Mouse (Mus musculus): ENCODE results near the gene Gdf15. TPM values are rescaled to one million over a fixed set of nuclear protein-coding genes. Genes with fewer than 3 reads are reported as not detected.

The Gdf15 gene
- polyA plus RNA-seq, 1 experiment from 2014 or later: 0.15 TPM

GRCm38 (mm10) chr8:70674109-70674508 lies 41.9 kb upstream of the Gdf15 start:
- WGBS: 86% methylated on average over 3 of the region's 3 CpGs
- 0 out of 2 replicates have a peak, but pooled peaks have one; percentile 4 for ATAC-seq (ENCODE audit: insufficient number of reproducible peaks, low FRiP score, low TSS enrichment, low read depth)

GRCm38 (mm10) chr8:70673079-70673856 lies 41.0 kb upstream of the Gdf15 start, which contains the start of gene Lsm4:
TSS of gene Lsm4 (plus strand) at chr8:70673248.
- H3K27me3 ChIP-seq (ENCODE audit: control insufficient read depth, insufficient read depth, low read length): no peaks in the 10 kb centered on the region
- peak; percentile 100 for DNase-seq (ENCODE audit: low spot score)

More at GRCm38 (mm10) chr8:70674109-70674508, 41.9 kb upstream of the Gdf15 start:
- Histone ChIP-seq H3K4me3 (ENCODE audit: low read depth, low read length) (peak overlapping the region; percentile 66), H3K27ac (replicated peaks; ENCODE audit: low read depth, low read length) (peak overlapping the region; percentile 92), H3K9ac (ENCODE audit: low read length) (peak overlapping the region; percentile 87), H3K4me2 (ENCODE audit: low read depth, severe bottlenecking) (peak overlapping the region; percentile 66), H3K27me3 (ENCODE audit: control insufficient read depth, insufficient read depth, low read length) (no peaks in the 10 kb centered on the region), H3K36me3 (ENCODE audit: control insufficient read depth, insufficient read depth, low read length) (peaks cover 12% of the 10 kb centered on the region), H3K9me3 (ENCODE audit: control insufficient read depth, low read length) (no peaks in the 10 kb centered on the region), H3K4me1 (ENCODE audit: control insufficient read depth, insufficient read depth, low read length) (peaks cover 12% of the 10 kb centered on the region)
- DNase-seq (ENCODE audit: low spot score): no peak

GRCm38 (mm10) chr8:70672325-70673078 lies 40.2 kb upstream of the Gdf15 start:
- H3K9ac ChIP-seq (ENCODE audit: low read length): peak overlapping the region; percentile 70
- peak; percentile 45; the same call in 1 of the 2 replicates for ATAC-seq (ENCODE audit: insufficient number of reproducible peaks, low FRiP score, low TSS enrichment, low read depth)
- no peaks in the 10 kb centered on the region for H3K27me3 ChIP-seq (ENCODE audit: control insufficient read depth, insufficient read depth, low read length)
- peak; percentile 46 for DNase-seq (ENCODE audit: low spot score)
- H3K9me3 ChIP-seq (ENCODE audit: control insufficient read depth, low read length): no peaks in the 10 kb centered on the region
- H3K27ac ChIP-seq (replicated peaks; ENCODE audit: low read depth, low read length): peak overlapping the region; percentile 59; the same call in 1 of the 2 replicates
- WGBS: 40% methylated on average over 19 of the region's 19 CpGs
- H3K36me3 ChIP-seq (ENCODE audit: control insufficient read depth, insufficient read depth, low read length): no peaks in the 10 kb centered on the region
- peak overlapping the region; percentile 66 for H3K4me3 ChIP-seq (ENCODE audit: low read depth, low read length)
- H3K4me2 ChIP-seq (ENCODE audit: low read depth, severe bottlenecking): peak overlapping the region; percentile 43; the same call in 1 of the 2 replicates
- H3K4me1 ChIP-seq (ENCODE audit: control insufficient read depth, insufficient read depth, low read length): peaks cover 12% of the 10 kb centered on the region

More at GRCm38 (mm10) chr8:70673079-70673856, 41.0 kb upstream of the Gdf15 start, which contains the start of gene Lsm4:
- ATAC-seq (ENCODE audit: insufficient number of reproducible peaks, low FRiP score, low TSS enrichment, low read depth): peak; percentile 96
- H3K9ac ChIP-seq (ENCODE audit: low read length): peak within 1 kb of the TSS; percentile 87
- peak within 1 kb of the TSS; percentile 92 for H3K27ac ChIP-seq (replicated peaks; ENCODE audit: low read depth, low read length)
- peaks cover 6% of the 10 kb centered on the region for H3K36me3 ChIP-seq (ENCODE audit: control insufficient read depth, insufficient read depth, low read length)
- peaks cover 12% of the 10 kb centered on the region for H3K4me1 ChIP-seq (ENCODE audit: control insufficient read depth, insufficient read depth, low read length)
- H3K9me3 ChIP-seq (ENCODE audit: control insufficient read depth, low read length): no peaks in the 10 kb centered on the region
- WGBS: under 1% methylated on average over 60 of the region's 60 CpGs
- peak within 1 kb of the TSS; percentile 66 for H3K4me3 ChIP-seq (ENCODE audit: low read depth, low read length)
- H3K4me2 ChIP-seq (ENCODE audit: low read depth, severe bottlenecking): peak within 1 kb of the TSS; percentile 66

GRCm38 (mm10) chr8:70671615-70672324 lies 39.5 kb upstream of the Gdf15 start:
- H3K4me2 ChIP-seq (ENCODE audit: low read depth, severe bottlenecking): 0 out of 2 replicates have a peak overlapping the region, but pooled peaks have one; percentile 43
- no peak overlapping the region for H3K9ac ChIP-seq (ENCODE audit: low read length)
- no peaks in the 10 kb centered on the region for H3K9me3 ChIP-seq (ENCODE audit: control insufficient read depth, low read length)
- H3K4me3 ChIP-seq (ENCODE audit: low read depth, low read length): no peak overlapping the region
- H3K4me1 ChIP-seq (ENCODE audit: control insufficient read depth, insufficient read depth, low read length): peaks cover 12% of the 10 kb centered on the region
- DNase-seq (ENCODE audit: low spot score): no peak
- no peak overlapping the region; the same call in 1 of the 2 replicates for H3K27ac ChIP-seq (replicated peaks; ENCODE audit: low read depth, low read length)
- no peaks in the 10 kb centered on the region for H3K36me3 ChIP-seq (ENCODE audit: control insufficient read depth, insufficient read depth, low read length)
- whole genome bisulfite sequencing: 69% methylated on average over 10 of the region's 10 CpGs
- no peaks in the 10 kb centered on the region for H3K27me3 ChIP-seq (ENCODE audit: control insufficient read depth, insufficient read depth, low read length)
- no peak for ATAC-seq (ENCODE audit: insufficient number of reproducible peaks, low FRiP score, low TSS enrichment, low read depth)

- DNase-seq (ENCODE audit: low spot score) (no peak), ATAC-seq (ENCODE audit: insufficient number of reproducible peaks, low FRiP score, low TSS enrichment, low read depth) (no peak)
- WGBS: 75% methylated on average over 5 of the region's 5 CpGs
- Histone ChIP-seq H3K4me1 (ENCODE audit: control insufficient read depth, insufficient read depth, low read length) (no peaks in the 10 kb centered on the region), H3K9ac (ENCODE audit: low read length) (no peak overlapping the region), H3K27ac (replicated peaks; ENCODE audit: low read depth, low read length) (0 out of 2 replicates have a peak overlapping the region, but pooled peaks have one; percentile 21), H3K27me3 (ENCODE audit: control insufficient read depth, insufficient read depth, low read length) (no peaks in the 10 kb centered on the region), H3K4me3 (ENCODE audit: low read depth, low read length) (no peak overlapping the region), H3K36me3 (ENCODE audit: control insufficient read depth, insufficient read depth, low read length) (no peaks in the 10 kb centered on the region), H3K4me2 (ENCODE audit: low read depth, severe bottlenecking) (no peak overlapping the region), H3K9me3 (ENCODE audit: control insufficient read depth, low read length) (no peaks in the 10 kb centered on the region)
These were observed 34.8 kb upstream of the Gdf15 start for GRCm38 (mm10) chr8:70667071-70667470.

GRCm38 (mm10) chr8:70665599-70665998 lies 33.3 kb upstream of the Gdf15 start:
- Histone ChIP-seq H3K4me2 (ENCODE audit: low read depth, severe bottlenecking) (no peak overlapping the region), H3K27me3 (ENCODE audit: control insufficient read depth, insufficient read depth, low read length) (no peaks in the 10 kb centered on the region), H3K9me3 (ENCODE audit: control insufficient read depth, low read length) (no peaks in the 10 kb centered on the region), H3K36me3 (ENCODE audit: control insufficient read depth, insufficient read depth, low read length) (no peaks in the 10 kb centered on the region), H3K9ac (ENCODE audit: low read length) (no peak overlapping the region), H3K4me1 (ENCODE audit: control insufficient read depth, insufficient read depth, low read length) (no peaks in the 10 kb centered on the region), H3K27ac (replicated peaks; ENCODE audit: low read depth, low read length) (no peak overlapping the region), H3K4me3 (ENCODE audit: low read depth, low read length) (no peak overlapping the region)
- ATAC-seq (ENCODE audit: insufficient number of reproducible peaks, low FRiP score, low TSS enrichment, low read depth) (no peak), DNase-seq (ENCODE audit: low spot score) (no peak)
- WGBS: 79% methylated on average over 2 of the region's 2 CpGs

- 71% methylated on average over 3 of the region's 3 CpGs for WGBS
- Histone ChIP-seq H3K27ac (replicated peaks; ENCODE audit: low read depth, low read length) (no peak overlapping the region), H3K4me2 (ENCODE audit: low read depth, severe bottlenecking) (no peak overlapping the region), H3K4me1 (ENCODE audit: control insufficient read depth, insufficient read depth, low read length) (peaks cover 3% of the 10 kb centered on the region; the same call in 1 of the 2 replicates), H3K4me3 (ENCODE audit: low read depth, low read length) (no peak overlapping the region), H3K27me3 (ENCODE audit: control insufficient read depth, insufficient read depth, low read length) (no peaks in the 10 kb centered on the region), H3K36me3 (ENCODE audit: control insufficient read depth, insufficient read depth, low read length) (no peaks in the 10 kb centered on the region), H3K9me3 (ENCODE audit: control insufficient read depth, low read length) (no peaks in the 10 kb centered on the region), H3K9ac (ENCODE audit: low read length) (no peak overlapping the region)
- ATAC-seq (ENCODE audit: insufficient number of reproducible peaks, low FRiP score, low TSS enrichment, low read depth) (no peak), DNase-seq (ENCODE audit: low spot score) (no peak)
These were observed 32.4 kb upstream of the Gdf15 start for GRCm38 (mm10) chr8:70664631-70665030.

GRCm38 (mm10) chr8:70663691-70664090 lies 31.4 kb upstream of the Gdf15 start:
- no peaks in the 10 kb centered on the region for H3K36me3 ChIP-seq (ENCODE audit: control insufficient read depth, insufficient read depth, low read length)
- no peaks in the 10 kb centered on the region for H3K9me3 ChIP-seq (ENCODE audit: control insufficient read depth, low read length)
- DNase-seq (ENCODE audit: low spot score): no peak
- no peak overlapping the region for H3K9ac ChIP-seq (ENCODE audit: low read length)
- H3K27me3 ChIP-seq (ENCODE audit: control insufficient read depth, insufficient read depth, low read length): no peaks in the 10 kb centered on the region
- no peak for ATAC-seq (ENCODE audit: insufficient number of reproducible peaks, low FRiP score, low TSS enrichment, low read depth)
- no peak overlapping the region for H3K27ac ChIP-seq (replicated peaks; ENCODE audit: low read depth, low read length)
- H3K4me1 ChIP-seq (ENCODE audit: control insufficient read depth, insufficient read depth, low read length): peaks cover 7% of the 10 kb centered on the region; the same call in 1 of the 2 replicates
- 79% methylated on average over 4 of the region's 4 CpGs for WGBS
- no peak overlapping the region for H3K4me3 ChIP-seq (ENCODE audit: low read depth, low read length)
- H3K4me2 ChIP-seq (ENCODE audit: low read depth, severe bottlenecking): no peak overlapping the region

Data from limb, embryonic 11.5 days (tissue).